In the genomic region with DNA sequence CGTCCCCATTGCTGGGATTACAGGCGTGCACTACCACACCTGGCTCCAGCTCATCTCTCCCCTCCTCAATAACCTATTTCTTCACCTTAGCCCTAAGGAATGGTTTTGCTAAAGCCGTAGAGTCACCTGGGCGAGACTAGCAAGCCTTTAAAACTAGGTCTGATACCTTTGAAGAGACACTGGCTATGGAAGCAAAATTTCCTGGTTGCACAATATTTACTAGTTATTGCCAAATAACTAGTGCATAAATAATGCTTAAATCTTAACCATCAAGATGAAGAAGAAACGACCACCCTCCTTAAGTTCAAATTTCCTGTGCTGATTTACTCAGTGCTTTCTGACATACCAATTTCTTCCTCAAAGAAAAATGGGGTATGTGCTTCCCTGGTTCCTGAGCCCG, we compare ENCODE assay signal across 9 mouse cellular contexts. TPM values are rescaled to one million over a fixed set of nuclear protein-coding genes. Genes with fewer than 3 reads are reported as not detected.
DNase-seq lines count a peak whose midpoint lies in the region; ATAC-seq and TF ChIP-seq lines count a peak whose summit lies in the region.
"Had no signal": no experiment of that assay in that cellular context is flagged by ENCODE, and none has a peak within 500 bp of the region (broad histone marks: within the 10 kb centered on the region; RNA-seq: fewer than 3 reads in every experiment).

No protein-coding gene starts in this region.

- H3K4me3 ChIP-seq in heart, embryonic 12.5 days: peak overlapping the region; percentile 35
- peak overlapping the region; percentile 86 for H3K4me3 ChIP-seq in E14TG2a.4 (replicated peaks; ENCODE audit: low read length)
- H3K4me3 ChIP-seq in forebrain, embryonic 15.5 days: peak overlapping the region; percentile 67
- peak overlapping the region; percentile 42 for H3K4me3 ChIP-seq in liver, embryonic 16.5 days (ENCODE audit: low read depth, low read length)

- H3K36me3 ChIP-seq in heart, embryonic 12.5 days: no peaks in the 10 kb centered on the region
- no peaks in the 10 kb centered on the region for H3K36me3 ChIP-seq in E14TG2a.4 (ENCODE audit: insufficient read depth, low read length)
- no peaks in the 10 kb centered on the region for H3K36me3 ChIP-seq in forebrain, embryonic 15.5 days
- H3K36me3 ChIP-seq in liver, embryonic 16.5 days (ENCODE audit: control insufficient read depth, insufficient read depth): no peaks in the 10 kb centered on the region

- no peak for TF ChIP-seq CTCF in E14TG2a.4 (conservative IDR thresholded peaks at IDR 0.05; ENCODE audit: low read length)

- H3K9ac ChIP-seq in heart, embryonic 12.5 days: peak overlapping the region; percentile 17
- peak overlapping the region; percentile 29 for H3K9ac ChIP-seq in forebrain, embryonic 15.5 days (replicated peaks)
- H3K9ac ChIP-seq in liver, embryonic 16.5 days (ENCODE audit: low read depth, low read length): no peak overlapping the region; the same call in 1 of the 2 replicates

- H3K27me3 ChIP-seq in heart, embryonic 12.5 days (replicated peaks): peaks cover 67% of the 10 kb centered on the region
- peaks cover 87% of the 10 kb centered on the region for H3K27me3 ChIP-seq in E14TG2a.4 (ENCODE audit: insufficient read depth, low read length)
- H3K27me3 ChIP-seq in forebrain, embryonic 15.5 days: peaks cover 50% of the 10 kb centered on the region
- H3K27me3 ChIP-seq in liver, embryonic 16.5 days (ENCODE audit: control insufficient read depth, insufficient read depth, low read depth, low read length): peaks cover 70% of the 10 kb centered on the region

- 19% methylated on average over 6 of the region's 6 CpGs for WGBS in heart, embryonic 12.5 days
- 13% methylated on average over 6 of the region's 6 CpGs for WGBS in forebrain, embryonic 15.5 days
- 8% methylated on average over 6 of the region's 6 CpGs for WGBS in liver, embryonic 16.5 days (ENCODE audit: insufficient replicate concordance)

- peaks cover 29% of the 10 kb centered on the region for H3K4me1 ChIP-seq in heart, embryonic 12.5 days (replicated peaks)
- peaks cover 73% of the 10 kb centered on the region for H3K4me1 ChIP-seq in E14TG2a.4 (replicated peaks; ENCODE audit: low read depth, low read length)
- H3K4me1 ChIP-seq in forebrain, embryonic 15.5 days: peaks cover 46% of the 10 kb centered on the region
- H3K4me1 ChIP-seq in liver, embryonic 16.5 days (ENCODE audit: control insufficient read depth, low read depth, low read length): peaks cover 3% of the 10 kb centered on the region

- H3K9me3 ChIP-seq in heart, embryonic 12.5 days (replicated peaks): no peaks in the 10 kb centered on the region
- H3K9me3 ChIP-seq in E14TG2a.4 (ENCODE audit: low read length): no peaks in the 10 kb centered on the region
- H3K9me3 ChIP-seq in forebrain, embryonic 15.5 days: no peaks in the 10 kb centered on the region
- no peaks in the 10 kb centered on the region for H3K9me3 ChIP-seq in liver, embryonic 16.5 days (replicated peaks; ENCODE audit: control insufficient read depth, low read length)

- DNase-seq in heart, postnatal 14 days: no peak
- DNase-seq in embryo, embryonic 10 days (ENCODE audit: low spot score): no peak
- DNase-seq in urinary bladder, postnatal 14 days (ENCODE audit: low spot score): no peak
- DNase-seq in gastrocnemius, adult 8-10 months (ENCODE audit: low spot score in 2 of 2): no peak

- no peak for ATAC-seq in heart, embryonic 12.5 days (ENCODE audit: insufficient number of reproducible peaks, low FRiP score)
- ATAC-seq in forebrain, embryonic 15.5 days (replicated peaks): no peak
- no peak for ATAC-seq in liver, embryonic 16.5 days (ENCODE audit: low read depth)

- intact Hi-C loops in heart, postnatal 14 days (cut with DNase I): no loop called here

- H3K4me2 ChIP-seq in heart, embryonic 12.5 days: peak overlapping the region; percentile 62
- H3K4me2 ChIP-seq in forebrain, embryonic 15.5 days (replicated peaks): peak overlapping the region; percentile 58
- peak overlapping the region; percentile 65 for H3K4me2 ChIP-seq in liver, embryonic 16.5 days (ENCODE audit: low read depth, low read length)

- H3K27ac ChIP-seq in heart, embryonic 12.5 days (ENCODE audit: poor library complexity, severe bottlenecking): no peak overlapping the region
- H3K27ac ChIP-seq in forebrain, embryonic 15.5 days (replicated peaks): no peak overlapping the region
- H3K27ac ChIP-seq in liver, embryonic 16.5 days (ENCODE audit: low read length): no peak overlapping the region

RNA-seq across cellular contexts. Expression of a gene that starts 15.1 kb away (rescaled TPM):
- polyA plus RNA-seq in heart, embryonic 12.5 days (2016; fragmentation: Nextera tagmentation; extraction: Ambion mirVana): not detected in 2 replicates
- total RNA-seq in heart, postnatal 14 days (2021): not detected
- 0.36 and 0.61 TPM in 2 replicates for polyA plus RNA-seq in forebrain, embryonic 15.5 days (2015; fragmentation: Nextera tagmentation; extraction: Ambion mirVana)
- polyA plus RNA-seq in liver, embryonic 16.5 days (2015; fragmentation: Nextera tagmentation; extraction: Ambion mirVana): not detected in 2 replicates
- under 1 TPM in 3 of 4 experiments, not detected in 1; 0.07 to 0.13 (median 0.10) TPM for total RNA-seq in gastrocnemius, adult 8-10 months (2022)
- polyA plus RNA-seq: CD4-positive, CD25-positive, alpha-beta regulatory T cell, adult 4 months had no signal

Comparison
In these comparisons a context has a peak if more than half of its experiments do, and no peak if none do; other contexts are left out.
1. H3K4me3 ChIP-seq: peak in every context shown above with its lines; median percentile 86 in E14TG2a.4; 67 in forebrain, embryonic 15.5 days; 42 in liver, embryonic 16.5 days; 35 in heart, embryonic 12.5 days.